Mouse (Mus musculus) layer of hippocampus, adult 18-20 months (tissue): Measurements from ENCODE around the gene Nop2. TPM values are rescaled to one million over a fixed set of nuclear protein-coding genes. Genes with fewer than 3 reads are reported as not detected.

Experiments
- DNase-seq, 2 experiments: peaks; one replicate each; pipeline ENCODE4 v3.0.0; 2022; ENCODE audit warnings: low spot score in 2 of 2
- long read RNA-seq: library from polyadenylated mRNA; stranded (forward); transcript quantifications from one replicate; pipeline ENCODE4 v2.0.0, GENCODE M21; 2021
- total RNA-seq, 2 experiments: library from RNA; stranded (reverse); gene quantifications; 2 replicates each; pipeline ENCODE4 v1.2.3; 2021

Nop2 gene
- 10 to 100 TPM; 31.3 to 32.4 TPM for total RNA-seq
- long read RNA-seq, transcript Nop2-201 (16 exons, 2,597 nt): major isoform, 46 of 60 reads
- long read RNA-seq, partial matches to known transcripts: 4 of 60 reads
- long read RNA-seq, other reads (novel, unspliced or antisense): 10 of 60 reads

- peak; percentile 78 to 83 for DNase-seq
Measured at GRCm38 (mm10) chr6:125131302-125132156, at the start of gene Nop2. Gene Nop2, plus strand, starts transcription at chr6:125131909.

- no peak for DNase-seq
Measured at GRCm38 (mm10) chr6:125082801-125083386, 48.8 kb upstream of the Nop2 start.

GRCm38 (mm10) chr6:125084424-125084823 lies 47.3 kb upstream of the Nop2 start:
- peak in 1 of 2 experiments; percentile 85 for DNase-seq

GRCm38 (mm10) chr6:125087937-125088336 lies 43.8 kb upstream of the Nop2 start:
- DNase-seq: no peak

GRCm38 (mm10) chr6:125088561-125089321 lies 43.0 kb upstream of the Nop2 start:
- peak in 1 of 2 experiments; percentile 78 for DNase-seq

GRCm38 (mm10) chr6:125089521-125090321 lies 42.0 kb upstream of the Nop2 start:
- DNase-seq: peak; percentile 82 to 88

- DNase-seq: no peak
Measured at GRCm38 (mm10) chr6:125090341-125091085, 41.2 kb upstream of the Nop2 start.

GRCm38 (mm10) chr6:125092372-125092771 lies 39.3 kb upstream of the Nop2 start:
- no peak for DNase-seq

- no peak for DNase-seq
Measured at GRCm38 (mm10) chr6:125094843-125095242, 36.9 kb upstream of the Nop2 start.

GRCm38 (mm10) chr6:125095391-125096278 lies 36.1 kb upstream of the Nop2 start, which contains the start of gene Chd4:
Gene Chd4, plus strand, starts transcription at chr6:125095981.
- peak; percentile 85 to 97 for DNase-seq

GRCm38 (mm10) chr6:125096279-125096596 lies 35.5 kb upstream of the Nop2 start:
- no peak for DNase-seq

- peak in 1 of 2 experiments; percentile 45 for DNase-seq
Measured at GRCm38 (mm10) chr6:125096597-125097345, 34.9 kb upstream of the Nop2 start.

- DNase-seq: peak in 1 of 2 experiments; percentile 48
Measured at GRCm38 (mm10) chr6:125097346-125097689, 34.4 kb upstream of the Nop2 start.

GRCm38 (mm10) chr6:125097951-125098350 lies 33.8 kb upstream of the Nop2 start:
- DNase-seq: no peak

- no peak for DNase-seq
Measured at GRCm38 (mm10) chr6:125098513-125098912, 33.2 kb upstream of the Nop2 start.

- peak in 1 of 2 experiments; percentile 34 for DNase-seq
Measured at GRCm38 (mm10) chr6:125099421-125099971, 32.2 kb upstream of the Nop2 start.

- no peak for DNase-seq
Measured at GRCm38 (mm10) chr6:125101444-125101843, 30.3 kb upstream of the Nop2 start.

GRCm38 (mm10) chr6:125104223-125104622 lies 27.5 kb upstream of the Nop2 start:
- DNase-seq: no peak
